Mouse (Mus musculus): ENCODE results near the gene Ndnf. TPM values are rescaled to one million over a fixed set of nuclear protein-coding genes. Genes with fewer than 3 reads are reported as not detected.

Gene Ndnf
- total and polyA plus RNA-seq, 3 experiments: under 0.01 to 0.03 TPM; not detected in 1

- in situ Hi-C loops (cut with MboI; ENCODE audit: low pct_ligation_motif_present, low pct_unique_long_range_greater_than_20kb, low sequenced_read_pairs): no loop called here
- H3K27ac ChIP-seq (ENCODE audit: insufficient read depth, low read depth): no peak overlapping the region
- dilution Hi-C loops (cut with MboI; ENCODE audit: extremely low pct_ligation_motif_present, extremely low pct_unique_long_range_greater_than_20kb, low sequenced_read_pairs): no loop called here
- no peak overlapping the region for H3K4me2 ChIP-seq (ENCODE audit: insufficient read depth, low read depth, poor library complexity, severe bottlenecking)
- TF ChIP-seq RAD21 (IDR thresholded peaks at IDR 0.05; ENCODE audit: low read depth, low read length) (no peak), GABPA (IDR thresholded peaks at IDR 0.05; ENCODE audit: insufficient replicate concordance, low read depth, low read length) (no peak), MEF2A (IDR thresholded peaks at IDR 0.05; ENCODE audit: borderline replicate concordance, low read depth, low read length) (no peak), NRF1 (IDR thresholded peaks at IDR 0.05; ENCODE audit: low read depth, low read length) (no peak), ZNF384 (IDR thresholded peaks at IDR 0.05; ENCODE audit: low read depth, low read length) (no peak), TCF12 (IDR thresholded peaks at IDR 0.05; ENCODE audit: low read depth, low read length) (no peak)
- H3K4me1 ChIP-seq (ENCODE audit: control insufficient read depth in 1 of 2, insufficient read depth in 2 of 2): peaks cover 0 to 16% of the 10 kb centered on the region in 2 experiments; a peak in 2 of 4 replicates
- H3K9ac ChIP-seq (ENCODE audit: insufficient read depth, low read depth): no peak overlapping the region
- peaks cover 3% of the 10 kb centered on the region for H3K9me3 ChIP-seq (replicated peaks; ENCODE audit: low read length)
- no peaks in the 10 kb centered on the region for H3K27me3 ChIP-seq (replicated peaks)
- H3K79me2 ChIP-seq (replicated peaks; ENCODE audit: control insufficient read depth, extremely low read depth, insufficient read depth, poor library complexity, severe bottlenecking): no peaks in the 10 kb centered on the region
- no peaks in the 10 kb centered on the region for H3K36me3 ChIP-seq (replicated peaks in 1 of 2; ENCODE audit: control insufficient read depth in 1 of 2, insufficient read depth in 1 of 2, low read length in 1 of 2)
- DNase-seq (ENCODE audit: extremely low read depth): no peak
- H3K4me3 ChIP-seq (replicated peaks in 1 of 3; ENCODE audit: low read depth in 2 of 3, low read length in 2 of 3, poor library complexity in 1 of 3): no peak overlapping the region
Observed at GRCm38 (mm10) chr6:65644110-65644509, 27.3 kb upstream of the Ndnf start.

GRCm38 (mm10) chr6:65646408-65646807 is 25.0 kb upstream of the Ndnf start:
- in situ Hi-C loops (cut with MboI; ENCODE audit: low pct_ligation_motif_present, low pct_unique_long_range_greater_than_20kb, low sequenced_read_pairs) (no loop called here), dilution Hi-C loops (cut with MboI; ENCODE audit: extremely low pct_ligation_motif_present, extremely low pct_unique_long_range_greater_than_20kb, low sequenced_read_pairs) (no loop called here)
- Histone ChIP-seq H3K79me2 (replicated peaks; ENCODE audit: control insufficient read depth, extremely low read depth, insufficient read depth, poor library complexity, severe bottlenecking) (no peaks in the 10 kb centered on the region), H3K4me3 (replicated peaks in 1 of 3; ENCODE audit: low read depth in 2 of 3, low read length in 2 of 3, poor library complexity in 1 of 3) (no peak overlapping the region), H3K4me2 (ENCODE audit: insufficient read depth, low read depth, poor library complexity, severe bottlenecking) (no peak overlapping the region), H3K27me3 (replicated peaks) (no peaks in the 10 kb centered on the region), H3K9ac (ENCODE audit: insufficient read depth, low read depth) (no peak overlapping the region), H3K36me3 (replicated peaks in 1 of 2; ENCODE audit: control insufficient read depth in 1 of 2, insufficient read depth in 1 of 2, low read length in 1 of 2) (no peaks in the 10 kb centered on the region), H3K27ac (ENCODE audit: insufficient read depth, low read depth) (no peak overlapping the region), H3K4me1 (ENCODE audit: control insufficient read depth in 1 of 2, insufficient read depth in 2 of 2) (peaks cover 0 to 16% of the 10 kb centered on the region in 2 experiments; a peak in 2 of 4 replicates), H3K9me3 (replicated peaks; ENCODE audit: low read length) (no peaks in the 10 kb centered on the region)
- DNase-seq (ENCODE audit: extremely low read depth): no peak
- TF ChIP-seq MYC (IDR thresholded peaks at IDR 0.05; ENCODE audit: low read depth, low read length) (no peak), POLR2AphosphoS2 (IDR thresholded peaks at IDR 0.05; ENCODE audit: low read depth, low read length) (no peak)

DNA sequence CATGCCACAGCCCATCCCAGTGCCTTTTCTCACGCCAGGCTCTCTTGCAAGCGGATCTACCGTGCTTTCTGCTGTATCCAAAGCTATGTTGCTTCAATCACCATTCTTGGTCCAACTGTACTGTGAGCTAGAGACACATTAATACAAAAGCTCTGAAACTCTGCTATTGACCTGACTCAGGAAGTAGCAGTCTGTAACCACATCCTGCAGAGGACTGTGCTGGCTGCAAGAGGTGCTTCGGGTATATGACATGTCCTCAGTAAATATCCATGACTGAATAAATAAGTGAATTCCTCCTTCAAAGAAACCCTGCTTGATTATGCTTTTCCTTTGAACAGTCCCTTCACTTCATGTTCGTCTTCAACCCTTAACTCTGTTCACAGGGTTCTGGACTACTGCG is 23.7 kb upstream of the Ndnf start:
- in situ Hi-C loops (cut with MboI; ENCODE audit: low pct_ligation_motif_present, low pct_unique_long_range_greater_than_20kb, low sequenced_read_pairs): no loop called here

More for the DNA sequence above, 23.7 kb upstream of the Ndnf start:
- H3K36me3 ChIP-seq (replicated peaks in 1 of 2; ENCODE audit: control insufficient read depth in 1 of 2, insufficient read depth in 1 of 2, low read length in 1 of 2): no peaks in the 10 kb centered on the region
- dilution Hi-C loops (cut with MboI; ENCODE audit: extremely low pct_ligation_motif_present, extremely low pct_unique_long_range_greater_than_20kb, low sequenced_read_pairs): no loop called here
- TF ChIP-seq PAX5 (IDR thresholded peaks at IDR 0.05; ENCODE audit: low read length) (no peak), SMC3 (IDR thresholded peaks at IDR 0.05; ENCODE audit: low read depth, low read length) (no peak), MEF2A (IDR thresholded peaks at IDR 0.05; ENCODE audit: borderline replicate concordance, low read depth, low read length) (no peak), MYC (IDR thresholded peaks at IDR 0.05; ENCODE audit: low read depth, low read length) (no peak), RAD21 (IDR thresholded peaks at IDR 0.05; ENCODE audit: low read depth, low read length) (no peak), SIN3A (IDR thresholded peaks at IDR 0.05; ENCODE audit: low read length) (no peak), NELFE (IDR thresholded peaks at IDR 0.05; ENCODE audit: low read depth, low read length) (no peak), ZNF384 (IDR thresholded peaks at IDR 0.05; ENCODE audit: low read depth, low read length) (no peak), MXI1 (IDR thresholded peaks at IDR 0.05; ENCODE audit: low read depth, low read length) (no peak), CTCF (conservative IDR thresholded peaks at IDR 0.05 in 1 of 2, IDR thresholded peaks at IDR 0.05 in 1 of 2; ENCODE audit: low read depth in 2 of 2, low read length in 2 of 2) (no peak), MAFK (IDR thresholded peaks at IDR 0.05; ENCODE audit: insufficient replicate concordance, low read length) (no peak)
- no peak overlapping the region for H3K27ac ChIP-seq (ENCODE audit: insufficient read depth, low read depth)
- no peaks in the 10 kb centered on the region for H3K9me3 ChIP-seq (replicated peaks; ENCODE audit: low read length)
- H3K9ac ChIP-seq (ENCODE audit: insufficient read depth, low read depth): no peak overlapping the region
- no peaks in the 10 kb centered on the region for H3K79me2 ChIP-seq (replicated peaks; ENCODE audit: control insufficient read depth, extremely low read depth, insufficient read depth, poor library complexity, severe bottlenecking)
- DNase-seq (ENCODE audit: extremely low read depth): no peak
- no peak overlapping the region for H3K4me3 ChIP-seq (replicated peaks in 1 of 3; ENCODE audit: low read depth in 2 of 3, low read length in 2 of 3, poor library complexity in 1 of 3)
- H3K4me1 ChIP-seq (ENCODE audit: control insufficient read depth in 1 of 2, insufficient read depth in 2 of 2): peaks cover 0 to 16% of the 10 kb centered on the region in 2 experiments; a peak in 2 of 4 replicates
- no peaks in the 10 kb centered on the region for H3K27me3 ChIP-seq (replicated peaks)
- no peak overlapping the region for H3K4me2 ChIP-seq (ENCODE audit: insufficient read depth, low read depth, poor library complexity, severe bottlenecking)
